Mouse (Mus musculus): ENCODE measurements around the gene Hsf2.

GRCm38 (mm10) chr10:57441049-57441448, 45.1 kb upstream of the Hsf2 start:
- no peak for TF ChIP-seq CTCF (conservative IDR thresholded peaks at IDR 0.05; ENCODE audit: low read length)
- TF ChIP-seq POU5F1 (IDR thresholded peaks at IDR 0.05; ENCODE audit: borderline replicate concordance, low read length) = no peak
- peak; percentile 45 for TF ChIP-seq NANOG (IDR thresholded peaks at IDR 0.05; ENCODE audit: borderline replicate concordance, low read length)

Measured in E14TG2a.4 (cell line).